Mouse (Mus musculus): ENCODE data around the gene Fam129c.

GRCm38 (mm10) chr8:71572077-71572476, 25.4 kb upstream of the Fam129c start:
- no peak for TF ChIP-seq CTCF (IDR thresholded peaks at IDR 0.05; ENCODE audit: control insufficient read depth, insufficient read depth, insufficient replicate concordance, low read depth, low read length)
- TF ChIP-seq POLR2A (IDR thresholded peaks at IDR 0.05; ENCODE audit: control insufficient read depth, low read depth, low read length): no peak
